Mouse (Mus musculus) kidney, adult 11 months (tissue): ENCODE measurements around the gene Tmprss9.
A peak's percentile ranks its signal among the peaks of the same experiment; 100 is the strongest.

ENCODE experiments used
- DNase-seq: peaks from one replicate; pipeline ENCODE4 v3.0.0; 2022

Tmprss9 gene

DNA sequence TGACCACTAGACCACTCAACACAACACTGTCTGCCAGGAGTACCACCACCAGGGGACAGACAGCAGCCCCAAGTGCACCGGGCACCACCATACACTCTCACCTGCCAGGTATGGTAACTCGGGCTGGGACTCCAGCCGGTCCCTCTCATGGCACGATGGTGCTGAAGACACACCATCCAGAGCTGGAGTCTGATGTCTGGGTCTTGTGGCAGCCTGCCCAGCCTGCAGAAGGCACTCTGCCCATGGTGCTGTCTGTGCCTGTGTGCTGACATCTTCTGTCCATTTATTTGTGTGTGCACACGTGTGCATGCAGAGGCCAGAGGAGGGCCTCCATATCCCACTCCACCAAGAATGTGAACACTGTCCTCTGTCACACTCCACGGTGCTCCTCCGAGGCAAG, 23.5 kb downstream of the Tmprss9 start:
- DNase-seq, result no peak

DNA sequence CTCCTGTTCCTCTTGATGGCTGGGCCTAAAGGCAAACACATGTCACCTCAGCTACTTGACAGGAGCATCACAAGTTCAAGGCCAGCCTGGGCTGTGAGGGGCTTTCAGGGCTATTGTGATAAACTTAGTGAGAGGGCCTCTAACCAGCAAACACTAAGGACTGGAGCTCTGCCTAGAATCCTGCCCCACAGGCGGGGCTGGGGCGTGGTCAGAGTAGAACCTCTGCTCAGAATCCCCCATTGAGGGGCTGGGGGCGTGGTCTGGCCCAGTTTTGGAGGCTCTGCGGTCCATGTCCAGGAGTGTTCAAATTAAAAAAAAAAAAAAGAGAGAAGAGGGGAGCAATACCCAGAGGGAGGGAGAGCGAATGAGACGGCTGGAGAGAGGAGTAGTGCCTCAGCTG, 24.0 kb downstream of the Tmprss9 start:
- no peak for DNase-seq

DNA sequence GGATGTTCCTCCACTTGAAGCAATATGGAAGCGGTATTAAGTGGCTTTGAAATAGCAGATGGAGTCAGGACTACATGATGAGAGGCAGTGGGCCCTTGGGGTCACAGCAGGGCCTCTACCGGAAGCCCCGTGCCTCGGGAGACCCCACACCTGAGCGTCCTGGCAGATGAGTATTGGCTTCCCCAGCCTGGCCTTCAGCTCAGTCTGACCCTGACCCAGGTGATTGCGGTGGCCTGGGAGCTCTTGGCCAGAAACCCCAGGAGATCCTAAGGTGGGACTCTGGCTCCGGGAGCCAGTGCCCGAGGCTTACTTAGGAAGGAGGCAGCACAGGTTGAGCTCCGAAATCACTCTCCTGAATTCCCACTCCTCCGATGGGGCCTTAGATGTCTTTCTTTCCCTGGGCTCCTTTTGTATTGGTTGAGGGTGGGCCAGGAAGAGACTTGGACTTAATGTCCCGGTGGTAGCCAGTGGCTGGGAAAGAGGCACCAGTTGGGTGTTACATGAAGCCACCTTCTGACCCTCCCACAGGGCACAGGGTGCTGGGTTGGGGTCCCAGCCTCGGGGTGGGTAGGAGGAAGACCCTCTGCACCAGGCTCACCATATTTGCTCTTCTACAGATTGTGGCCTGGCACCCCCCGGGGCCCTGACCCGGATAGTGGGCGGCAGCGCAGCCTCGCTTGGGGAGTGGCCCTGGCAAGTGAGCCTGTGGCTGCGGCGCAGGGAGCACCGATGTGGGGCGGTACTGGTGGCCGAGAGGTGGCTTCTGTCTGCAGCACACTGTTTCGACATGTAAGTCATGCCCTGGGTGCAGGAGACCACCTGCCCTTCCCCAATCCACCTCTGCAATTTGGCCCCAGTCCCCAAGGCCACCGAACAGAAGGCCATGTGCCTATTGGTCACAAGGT, 25.2 kb downstream of the Tmprss9 start:
- no peak for DNase-seq

DNA sequence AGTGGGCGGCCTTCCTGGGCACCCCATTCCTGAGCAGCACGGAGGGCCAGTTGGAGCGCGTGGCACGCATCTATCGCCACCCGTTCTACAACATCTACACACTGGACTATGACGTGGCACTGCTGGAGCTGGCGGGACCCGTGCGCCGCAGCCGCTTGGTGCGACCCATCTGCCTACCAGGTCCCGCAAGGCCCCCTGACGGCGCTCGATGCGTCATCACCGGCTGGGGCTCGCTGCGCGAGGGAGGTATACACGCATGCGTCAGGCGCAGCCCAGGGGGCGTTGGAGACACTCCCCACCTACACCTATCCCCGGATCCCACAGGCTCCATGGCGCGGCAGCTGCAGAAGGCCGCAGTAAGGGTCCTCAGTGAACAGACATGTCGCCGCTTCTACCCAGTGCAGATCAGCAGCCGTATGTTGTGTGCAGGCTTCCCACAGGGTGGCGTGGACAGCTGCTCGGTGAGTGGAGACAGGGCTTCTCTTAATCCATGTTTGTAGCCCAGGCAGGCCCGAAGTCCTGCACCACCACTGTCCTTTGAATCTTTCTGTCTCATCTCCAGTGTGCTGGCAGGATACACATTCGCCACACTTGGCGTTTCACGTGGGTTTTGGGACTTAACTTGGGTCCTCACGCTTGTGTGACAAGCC, 26.3 kb downstream of the Tmprss9 start:
- DNase-seq, result no peak

DNA sequence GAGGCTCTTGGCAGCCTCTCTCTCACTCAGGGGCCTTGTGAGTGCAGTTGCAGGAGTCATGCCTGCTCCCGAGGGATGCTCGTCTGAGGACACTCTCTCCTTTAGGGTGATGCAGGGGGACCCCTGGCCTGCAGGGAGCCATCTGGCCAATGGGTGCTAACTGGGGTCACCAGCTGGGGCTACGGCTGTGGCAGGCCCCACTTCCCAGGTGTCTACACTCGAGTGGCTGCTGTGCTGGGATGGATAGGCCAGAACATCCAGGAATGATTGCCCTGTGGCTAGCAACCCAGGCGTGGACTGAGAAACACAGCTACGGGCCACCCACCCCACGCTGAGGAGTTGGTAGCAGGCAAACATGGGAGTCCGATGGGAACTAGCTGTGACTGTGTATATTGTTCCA, 27.4 kb downstream of the Tmprss9 start:
- DNase-seq, result no peak

DNA sequence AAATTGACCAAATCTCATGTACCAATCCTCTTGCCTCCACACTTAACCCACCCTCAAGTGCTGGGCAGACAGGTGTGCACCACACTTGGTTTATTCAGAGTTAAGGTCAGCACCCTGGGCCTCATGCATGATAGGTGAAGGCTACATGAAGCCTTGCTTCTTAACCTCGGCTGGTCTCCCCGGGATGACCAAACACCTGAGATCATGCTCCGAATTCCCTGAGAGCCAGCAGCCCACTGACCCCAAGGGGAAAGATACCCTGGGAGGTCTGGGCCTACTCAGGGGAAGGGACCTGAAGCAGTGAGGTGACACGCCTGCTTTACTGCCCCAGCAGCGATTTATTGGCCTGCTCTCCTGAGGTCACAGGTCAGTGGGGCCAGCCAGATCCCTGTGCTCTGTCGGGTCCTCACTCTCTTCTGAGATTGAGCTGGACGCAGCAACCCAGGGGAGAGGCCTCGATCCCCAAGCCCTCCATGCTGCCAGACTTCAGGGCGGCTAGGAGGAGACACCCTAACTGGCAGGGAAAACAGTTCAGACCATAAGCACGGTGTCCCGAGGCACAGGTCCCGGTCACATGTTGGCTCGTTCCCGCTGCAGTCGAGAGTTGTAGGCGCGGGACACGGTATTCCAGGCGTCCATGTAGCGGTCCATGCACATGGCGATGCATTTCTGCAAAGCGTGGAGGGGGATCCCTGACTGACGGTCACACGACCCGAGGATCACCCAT, 28.1 kb downstream of the Tmprss9 start:
- DNase-seq, result no peak

DNA sequence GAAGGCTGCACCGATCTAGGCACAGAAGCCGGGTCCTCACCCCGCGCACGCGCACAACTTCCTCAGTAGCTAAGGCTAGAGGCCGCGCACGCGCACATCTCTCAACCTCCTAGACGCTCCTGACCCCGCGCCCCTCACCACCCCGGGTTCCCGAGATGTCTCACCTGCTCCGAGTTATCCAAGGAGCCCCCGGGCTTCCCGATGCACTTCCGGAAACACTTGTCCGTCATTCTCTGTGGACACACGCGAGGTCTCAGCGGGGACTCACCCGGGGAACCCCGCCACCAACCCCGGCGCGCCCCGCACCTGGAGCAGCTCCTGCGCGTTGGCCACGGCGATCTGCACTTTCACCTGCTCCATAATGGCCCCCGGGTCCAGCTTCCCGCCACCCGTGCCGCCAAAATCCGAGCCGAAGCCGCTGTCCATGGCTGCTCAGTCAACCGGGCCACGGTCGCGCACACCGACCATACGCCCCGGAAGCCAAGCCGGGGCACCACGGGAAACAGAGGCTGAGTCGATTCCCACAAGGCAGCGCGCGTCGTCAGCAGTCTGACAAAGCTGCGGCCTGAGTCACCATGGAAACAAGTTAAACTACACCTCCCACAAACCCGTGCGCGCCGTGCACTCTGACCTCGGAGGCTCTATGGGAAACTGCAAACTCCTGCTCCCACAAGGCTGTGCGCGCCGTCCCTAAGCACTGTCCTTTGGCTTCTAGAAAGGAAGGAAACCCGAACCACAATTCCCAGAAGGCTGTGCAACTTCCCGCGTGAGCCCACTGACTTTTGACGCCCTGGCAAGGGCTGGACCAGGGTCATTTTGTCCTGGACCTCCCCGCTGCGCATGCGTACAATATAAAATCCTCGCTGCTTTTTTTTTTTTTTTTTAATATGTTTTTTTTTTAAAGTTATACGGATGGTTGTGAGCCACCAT, 28.9 kb downstream of the Tmprss9 start, which contains the start of gene Timm13:
Timm13 (minus strand) TSS at position 652 of the 930 bp plus-strand sequence.
- peak; percentile 100 for DNase-seq

DNA sequence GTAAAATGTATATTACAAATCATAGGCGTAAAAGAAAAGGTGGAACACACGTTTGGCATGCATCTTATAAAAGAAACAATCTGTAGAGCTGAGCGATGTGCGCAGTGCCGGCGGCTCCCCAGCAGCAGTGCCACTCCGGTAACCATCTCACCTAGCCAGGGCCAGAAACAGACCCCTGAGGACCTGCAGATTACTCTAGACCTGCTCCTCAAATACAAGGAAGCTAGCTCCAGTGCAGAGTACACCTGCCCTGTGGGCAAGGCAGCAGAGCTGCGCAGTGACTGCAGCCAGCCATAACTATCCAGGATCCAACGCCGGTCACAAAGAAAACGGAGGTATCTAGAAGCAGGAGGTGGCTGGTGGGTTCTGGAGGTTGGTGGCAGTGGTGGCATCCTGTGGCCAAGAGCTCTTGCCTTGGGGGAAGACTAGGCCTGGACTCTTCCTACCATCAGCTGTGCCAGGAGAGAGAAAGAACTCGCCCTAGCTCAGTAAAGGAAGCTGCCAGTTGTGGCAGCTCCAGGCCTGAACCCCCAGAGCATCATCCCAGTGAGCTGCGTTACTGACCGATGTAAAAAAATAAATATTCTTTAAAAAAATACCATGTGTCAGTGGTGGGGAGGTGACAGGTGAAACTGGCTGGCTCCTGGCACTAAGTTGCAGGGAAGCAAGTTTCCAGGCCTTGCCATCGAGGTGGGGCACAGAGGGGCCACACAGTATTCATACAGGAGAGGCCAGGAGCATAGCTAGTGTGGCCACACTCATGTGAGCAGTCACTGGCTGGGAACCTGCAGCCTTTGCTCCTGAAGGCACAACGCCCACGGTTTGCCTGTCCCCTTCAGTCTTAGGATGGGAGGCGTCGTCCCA, 30.0 kb downstream of the Tmprss9 start:
- DNase-seq, result peak; percentile 48

DNA sequence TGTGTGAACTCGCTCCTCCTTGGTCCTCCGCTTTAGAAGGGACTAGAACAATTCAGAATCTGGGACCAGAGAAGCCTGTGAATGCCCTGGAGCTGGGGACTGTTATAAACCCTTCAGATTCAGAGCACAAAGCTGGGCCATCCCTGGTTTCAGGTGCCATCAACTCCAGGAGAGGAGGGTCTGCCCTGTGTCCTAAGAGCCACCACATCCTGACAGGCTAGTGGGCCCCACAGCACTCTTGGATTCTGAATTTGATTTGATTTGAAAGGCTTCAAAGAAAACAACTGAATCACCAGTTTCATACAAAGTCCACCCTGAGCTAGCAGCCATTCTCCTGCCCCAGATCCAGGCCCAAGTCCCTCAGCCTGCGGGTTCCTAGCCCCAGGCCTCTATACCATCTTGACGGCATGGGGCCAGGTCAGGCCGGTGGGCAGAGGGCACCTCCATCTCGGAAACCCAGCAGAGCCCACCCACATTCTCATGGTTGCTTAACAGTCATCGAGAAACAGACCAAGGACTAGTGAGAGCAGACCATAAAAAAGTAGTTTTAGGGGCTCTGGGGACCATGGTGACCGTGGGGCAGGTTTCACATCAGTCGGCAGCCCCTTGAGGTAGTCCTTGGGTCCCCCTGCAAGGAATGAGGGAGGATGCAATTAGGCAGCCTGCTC, 30.8 kb downstream of the Tmprss9 start:
- no peak for DNase-seq

DNA sequence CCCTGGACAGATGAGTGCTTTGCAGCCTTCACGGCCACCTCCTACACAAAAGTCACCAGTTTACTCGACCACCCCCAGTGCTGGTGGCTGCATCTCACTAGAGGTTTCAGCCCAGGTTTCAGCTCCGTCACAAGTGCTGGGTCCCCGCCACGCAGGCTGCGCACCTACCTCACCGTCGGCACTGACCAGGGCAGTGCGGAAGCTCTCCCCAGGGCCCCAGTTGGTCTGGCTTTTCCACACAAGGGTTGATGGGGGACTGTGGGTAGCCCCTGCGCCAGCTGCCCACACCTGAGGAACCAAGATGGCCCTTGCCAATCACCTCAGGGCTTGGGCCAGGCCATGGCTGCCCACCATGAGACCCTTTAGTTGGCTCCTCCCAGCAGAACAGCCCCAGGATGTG, 31.6 kb downstream of the Tmprss9 start:
- no peak for DNase-seq

DNA sequence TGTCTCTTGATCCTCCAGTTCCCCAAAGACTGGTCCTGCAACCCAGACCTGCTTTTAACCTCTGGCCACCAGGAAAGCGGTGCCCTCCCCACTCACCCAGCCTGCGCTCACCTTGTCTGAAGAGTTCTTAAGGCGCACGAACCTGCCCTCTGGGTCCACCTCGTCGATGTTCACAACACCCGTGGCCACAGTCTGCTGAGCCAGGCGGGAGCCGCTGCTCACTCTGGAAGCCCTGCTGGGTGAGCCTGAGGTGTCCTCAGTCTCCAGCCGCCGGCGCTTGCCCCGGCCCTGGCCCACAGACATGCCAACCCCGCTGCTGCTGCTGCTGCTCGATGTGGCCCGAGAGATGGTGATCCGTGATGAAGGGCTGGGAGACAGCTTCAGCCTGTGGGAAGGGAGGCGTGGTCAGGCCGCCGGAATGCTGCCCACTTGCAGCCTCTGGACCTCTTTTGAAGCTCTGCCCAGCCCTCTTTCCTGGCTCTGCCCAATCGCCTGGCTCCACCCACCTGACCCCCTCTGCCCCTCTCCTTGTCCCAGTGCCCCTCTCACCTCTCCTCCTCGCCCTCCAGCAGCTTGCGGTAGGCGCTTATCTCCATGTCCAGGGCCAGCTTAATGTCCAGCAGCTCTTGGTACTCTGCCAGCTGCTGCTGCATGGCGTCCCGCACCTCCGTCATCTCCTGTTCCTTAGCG, 32.5 kb downstream of the Tmprss9 start:
- no peak for DNase-seq

DNA sequence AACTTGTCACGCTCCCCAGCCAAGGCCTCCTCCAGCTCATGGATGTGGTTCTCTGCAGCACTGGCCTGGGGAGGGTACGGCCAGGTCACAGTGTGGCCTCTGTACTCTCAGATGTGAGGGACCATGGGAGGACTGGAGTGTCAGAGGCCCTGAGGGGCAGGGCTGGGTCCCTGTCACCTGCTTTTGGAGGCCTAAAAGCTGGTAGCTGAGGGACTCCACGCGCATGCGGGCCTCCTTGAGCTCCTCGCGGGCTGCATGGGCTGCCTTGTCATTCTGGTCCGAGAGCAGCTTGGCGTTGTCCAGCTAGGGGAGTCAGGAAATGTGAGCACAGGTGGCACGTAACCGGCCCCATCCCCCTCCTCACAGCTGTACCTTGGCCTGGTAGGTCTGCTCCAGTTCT, 33.1 kb downstream of the Tmprss9 start:
- DNase-seq, result no peak

DNA sequence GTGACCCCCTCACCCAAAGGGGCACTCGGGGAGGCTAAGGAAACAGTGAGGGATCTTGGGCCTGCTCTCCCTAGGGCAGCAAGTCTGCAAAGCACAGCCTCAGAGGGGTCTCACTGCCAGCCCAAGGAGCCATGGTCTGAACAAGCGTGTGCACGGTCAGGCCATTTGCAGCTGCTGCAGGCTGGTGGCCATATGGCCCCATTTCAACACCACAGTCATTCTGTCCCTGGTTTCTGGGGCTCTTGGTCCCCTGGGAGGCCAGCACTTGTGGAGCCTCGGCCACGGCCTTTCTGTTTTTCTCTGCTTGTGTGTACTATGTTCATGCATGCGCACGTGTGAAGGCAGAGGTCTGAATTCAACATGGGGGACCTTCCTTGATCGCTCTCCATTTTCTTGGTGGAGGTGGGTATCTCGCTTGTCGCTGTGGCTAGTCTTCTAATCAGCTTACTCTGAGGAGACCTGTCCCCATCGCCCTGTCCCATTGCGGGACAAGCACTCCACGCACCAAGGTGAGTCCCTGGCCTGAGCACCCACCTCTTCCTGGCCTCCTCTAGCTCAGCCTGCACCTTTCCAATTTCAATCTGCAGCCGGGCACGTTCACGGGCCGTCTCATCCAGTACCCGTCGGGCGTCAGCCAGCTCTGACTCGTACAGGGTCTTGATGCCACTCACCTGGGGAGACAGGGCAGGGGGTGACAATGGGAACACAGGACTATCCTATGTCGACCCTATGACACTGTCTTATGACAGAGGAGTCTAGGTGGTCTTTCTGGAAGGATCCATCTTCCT, 37.9 kb downstream of the Tmprss9 start:
- no peak for DNase-seq

DNA sequence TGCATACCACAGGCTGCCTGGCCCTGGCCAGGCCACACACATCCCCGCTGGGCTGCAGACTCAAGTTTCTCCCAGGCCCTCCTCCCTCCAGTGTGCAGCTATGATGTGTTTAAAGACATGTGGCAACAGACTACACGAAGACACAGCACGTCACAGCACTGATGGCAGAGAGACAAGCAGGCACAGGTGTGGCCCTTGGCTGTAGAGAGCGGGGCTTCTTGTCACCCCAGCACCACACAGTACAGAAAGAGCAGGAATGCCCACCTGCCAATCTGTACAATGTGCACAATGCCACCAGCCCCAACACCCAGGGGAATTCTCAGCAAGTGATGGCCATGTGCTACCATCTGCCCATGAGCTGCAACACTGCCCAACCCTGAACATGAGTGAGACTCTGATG, 39.7 kb downstream of the Tmprss9 start:
- no peak for DNase-seq

DNA sequence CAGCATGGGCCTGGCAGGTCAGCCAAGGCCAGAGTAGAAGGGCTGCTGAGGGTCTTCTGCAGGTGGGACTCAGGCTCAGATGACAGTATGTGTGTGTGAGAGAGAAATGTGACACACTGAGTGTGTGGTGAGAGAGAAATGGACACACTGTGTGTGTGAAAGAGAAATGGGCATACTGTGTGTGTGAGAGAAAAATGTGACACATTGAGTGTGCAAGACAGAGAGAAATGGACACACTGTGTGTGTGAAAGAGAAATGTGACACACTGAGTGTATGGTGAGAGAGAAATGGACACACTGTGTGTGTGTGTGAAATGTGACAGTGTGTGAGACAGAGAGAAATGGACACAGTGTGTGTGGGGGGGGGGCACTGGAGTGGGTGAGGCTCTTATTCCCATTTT, 40.2 kb downstream of the Tmprss9 start:
- DNase-seq, result no peak

DNA sequence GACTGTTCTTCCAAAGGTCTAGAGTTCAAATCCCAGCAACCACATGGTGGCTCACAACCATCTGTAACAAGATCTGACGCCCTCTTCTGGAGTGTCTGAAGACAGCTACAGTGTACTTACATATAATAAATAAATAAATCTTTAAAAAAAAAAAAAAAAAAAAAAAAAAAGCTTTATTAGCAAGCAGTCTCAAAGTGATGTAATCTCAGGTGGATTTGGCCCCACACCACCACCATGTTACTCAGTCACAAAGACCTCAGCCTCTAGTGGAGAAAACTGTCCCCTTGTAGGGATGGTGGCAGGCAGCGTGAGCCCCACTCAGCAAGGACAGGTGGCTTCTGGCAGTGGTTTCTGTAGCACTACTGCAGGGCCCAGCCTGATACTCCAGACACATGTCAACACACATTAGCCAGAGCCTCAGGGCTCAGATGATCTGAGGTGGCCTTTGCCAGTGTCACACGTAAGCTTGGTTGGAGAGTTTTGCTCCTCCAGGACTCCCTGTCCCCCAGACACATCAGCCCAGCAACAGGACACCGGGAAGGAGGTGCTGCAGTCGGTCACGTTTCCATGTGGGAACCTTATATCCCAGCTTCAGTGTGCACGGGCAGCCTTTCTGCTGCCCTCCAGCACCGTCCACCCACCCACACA, 41.8 kb downstream of the Tmprss9 start:
- no peak for DNase-seq

DNA sequence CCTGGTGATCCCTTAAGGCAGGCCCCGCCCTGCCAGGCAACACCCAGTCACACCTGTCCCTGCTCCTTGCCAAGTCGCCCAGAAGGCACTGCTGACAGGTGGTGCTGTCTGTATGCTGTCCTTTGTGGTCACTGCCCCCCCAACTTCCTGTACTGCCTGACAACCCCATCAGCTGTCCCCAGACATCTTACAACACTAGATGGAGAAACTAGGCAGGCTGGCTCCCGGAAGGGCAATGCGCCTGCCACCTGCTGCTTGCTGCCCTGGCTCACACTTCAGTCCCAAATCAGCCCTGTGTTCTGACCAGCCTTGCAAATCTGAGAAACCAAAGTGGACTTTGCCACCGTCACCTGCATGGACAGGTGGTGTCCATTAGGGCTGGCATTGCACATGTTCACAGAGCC, 42.6 kb downstream of the Tmprss9 start:
- DNase-seq, result peak; percentile 58

DNA sequence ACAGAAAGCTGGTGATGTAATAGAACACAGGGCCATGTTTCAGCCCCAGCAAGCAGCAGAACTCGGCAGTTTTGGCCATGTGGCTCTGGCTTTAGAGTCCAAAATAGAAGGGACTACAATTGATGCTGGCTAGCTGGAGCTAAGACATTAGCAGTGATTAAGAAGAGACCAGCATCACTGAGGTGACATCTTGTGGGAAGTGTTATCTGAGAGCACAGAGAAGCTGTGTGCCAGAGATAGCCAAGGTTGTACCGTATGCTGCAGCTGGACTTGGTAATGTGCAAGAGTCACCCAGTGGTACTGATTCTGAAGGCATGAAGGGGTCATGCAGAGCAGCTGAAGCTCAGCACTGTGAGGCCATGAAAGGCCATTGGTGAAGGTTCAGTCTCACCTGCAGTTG, 43.6 kb downstream of the Tmprss9 start:
- DNase-seq, result no peak

DNA sequence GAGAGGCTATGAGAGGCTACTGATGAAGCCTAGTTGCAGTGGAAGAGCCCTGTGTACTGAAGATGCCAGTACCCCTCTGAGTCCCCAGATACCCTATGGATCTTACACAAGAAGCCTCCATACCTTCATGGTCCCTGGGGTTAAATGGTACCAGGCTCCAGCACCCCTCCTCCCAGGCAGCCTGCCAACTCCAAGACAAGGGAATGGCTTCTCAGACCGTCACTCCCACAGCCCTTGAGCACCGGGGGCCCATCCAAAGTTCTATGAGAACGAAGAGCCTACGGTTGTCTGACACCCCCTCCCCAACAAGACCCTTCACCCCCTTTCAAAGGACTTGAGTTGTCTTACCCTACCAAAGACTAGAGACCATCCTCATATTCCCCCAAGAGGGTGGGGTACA, 44.1 kb downstream of the Tmprss9 start:
- DNase-seq, result no peak
